Mouse (Mus musculus) heart, embryonic 12.5 days (tissue): ENCODE measurements at regions not wholly inside any gene's neighbourhood (a gene's known extent, or its start where the extent isn't known, plus 50 kb on each side); places are given as distances from the start of the nearest gene placed in this dataset.

ENCODE experiments used
- ATAC-seq: fragments of 200-750 bp; cut with Nextera tagmentation; 2 replicates; pipeline ENCODE4 v1.8.0; 2017; ENCODE audit warnings: moderate TSS enrichment, moderate library complexity; ENCODE audit not compliant: insufficient number of reproducible peaks, low FRiP score
- H3K27ac ChIP-seq: fragments of 300-500 bp; sonication (generic); 2 replicates; pipeline ENCODE4 v1.5.1; 2016; ENCODE audit warnings: mild to moderate bottlenecking, moderate library complexity; ENCODE audit not compliant: poor library complexity, severe bottlenecking
- H3K27me3 ChIP-seq: fragments of 300-500 bp; sonication (generic); replicated peaks from 2 replicates; pipeline ENCODE4 v1.6.1; 2016; ENCODE audit warnings: mild to moderate bottlenecking, moderate library complexity
- H3K36me3 ChIP-seq: fragments of 300-500 bp; sonication (generic); 2 replicates; pipeline ENCODE4 v1.6.1; 2016; ENCODE audit warnings: mild to moderate bottlenecking, moderate library complexity
- H3K4me1 ChIP-seq: fragments of 300-500 bp; sonication (generic); replicated peaks from 2 replicates; pipeline ENCODE4 v1.6.1; 2016; ENCODE audit warnings: mild to moderate bottlenecking
- H3K4me2 ChIP-seq: fragments of 300-500 bp; sonication (generic); 2 replicates; pipeline ENCODE4 v1.6.1; 2016; ENCODE audit warnings: mild to moderate bottlenecking, moderate library complexity
- H3K4me3 ChIP-seq: fragments of 300-500 bp; sonication (generic); 2 replicates; pipeline ENCODE4 v1.5.1; 2016; ENCODE audit warnings: mild to moderate bottlenecking
- H3K9ac ChIP-seq: fragments of 300-500 bp; sonication (generic); 2 replicates; pipeline ENCODE4 v1.6.1; 2016; ENCODE audit warnings: mild to moderate bottlenecking, moderate library complexity
- H3K9me3 ChIP-seq: fragments of 300-500 bp; sonication (generic); replicated peaks from 2 replicates; pipeline ENCODE4 v1.6.1; 2016; ENCODE audit warnings: mild to moderate bottlenecking, moderate library complexity
- WGBS: fragments of 180-500 bp; shearing (Covaris S2); methylation state at CpG from one replicate; pipeline ENCODE4 v1.1.7; 2016; 5-methylcytosine and 5-hydroxymethylcytosine counted together

DNA sequence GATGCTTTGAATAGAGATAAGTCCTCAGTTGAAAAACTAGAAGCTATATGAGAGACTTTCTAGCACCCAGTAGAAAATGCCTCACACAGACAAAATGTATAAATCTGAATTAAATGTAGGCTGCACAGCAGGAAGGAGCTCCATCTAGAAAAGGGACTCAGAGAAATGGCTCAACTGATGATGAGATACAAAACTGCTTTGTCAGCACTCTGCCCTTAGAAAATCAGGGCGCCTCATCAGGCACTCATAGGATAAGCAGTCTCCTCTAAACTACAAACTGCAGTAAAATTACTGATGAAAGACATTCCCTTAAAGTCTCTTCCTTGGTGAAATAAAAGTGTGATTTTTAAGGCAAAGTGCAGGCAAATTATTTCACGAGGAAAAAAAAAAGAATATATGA, 97.9 kb upstream of the Cblb start:
- H3K36me3 ChIP-seq, result no peaks in the 10 kb centered on the region
- 80% methylated on average over 2 of the region's 2 CpGs for WGBS
- no peak overlapping the region for H3K9ac ChIP-seq

DNA sequence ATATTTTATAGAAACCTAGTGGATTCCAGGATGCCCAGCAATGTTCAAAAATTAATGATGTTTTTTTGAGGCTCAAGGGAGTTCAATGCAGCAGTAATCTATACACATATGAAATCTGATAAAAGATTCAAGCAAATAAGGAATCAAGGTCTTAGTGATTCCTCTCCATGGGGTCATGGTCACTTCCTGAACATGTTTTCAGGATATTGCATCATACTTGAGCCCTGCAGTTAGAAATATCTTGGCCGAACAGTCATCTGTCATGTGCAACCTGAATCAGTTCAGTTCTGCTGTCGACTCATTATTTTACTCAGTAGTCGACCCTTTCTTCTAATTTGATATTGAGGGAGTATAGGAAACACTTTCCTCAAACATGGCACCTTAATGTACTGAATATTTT, 97.1 kb upstream of the Cblb start:
- H3K27ac ChIP-seq, result no peak overlapping the region
- WGBS, result 78% methylated on average over 3 of the region's 3 CpGs
- no peak overlapping the region for H3K4me3 ChIP-seq
- H3K9me3 ChIP-seq, result no peaks in the 10 kb centered on the region
- no peak overlapping the region for H3K4me2 ChIP-seq
- no peaks in the 10 kb centered on the region for H3K27me3 ChIP-seq
- H3K36me3 ChIP-seq, result no peaks in the 10 kb centered on the region
- no peaks in the 10 kb centered on the region for H3K4me1 ChIP-seq
- no peak overlapping the region for H3K9ac ChIP-seq
- no peak for ATAC-seq

More for the DNA sequence above, 97.9 kb upstream of the Cblb start:
- H3K4me3 ChIP-seq, result no peak overlapping the region
- H3K27me3 ChIP-seq, result no peaks in the 10 kb centered on the region
- no peaks in the 10 kb centered on the region for H3K4me1 ChIP-seq
- no peak overlapping the region for H3K27ac ChIP-seq
- no peak for ATAC-seq
- no peaks in the 10 kb centered on the region for H3K9me3 ChIP-seq
- H3K4me2 ChIP-seq, result no peak overlapping the region

DNA sequence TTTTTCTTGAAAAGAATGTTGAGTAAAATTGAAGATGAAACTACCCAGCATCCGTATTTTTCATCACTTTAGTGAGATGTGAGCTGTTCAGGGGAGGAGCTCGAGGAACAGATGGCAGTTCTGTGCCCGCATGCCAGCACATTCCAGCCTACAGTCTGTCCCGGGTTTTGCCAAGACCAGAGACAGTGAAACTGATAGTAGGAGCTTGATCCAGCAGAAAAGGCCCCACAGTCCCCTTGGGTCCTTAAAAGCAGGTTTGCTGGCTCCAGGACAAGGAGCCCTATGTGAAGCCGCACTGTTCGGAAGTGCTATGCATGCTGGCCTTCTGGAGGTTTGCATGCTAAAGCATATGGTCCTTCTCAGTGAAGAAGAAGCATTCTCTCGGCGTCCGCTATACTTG, 93.7 kb upstream of the Cblb start:
- Histone ChIP-seq H3K4me3 (no peak overlapping the region), H3K36me3 (no peaks in the 10 kb centered on the region), H3K27ac (no peak overlapping the region), H3K9ac (no peak overlapping the region), H3K9me3 (no peaks in the 10 kb centered on the region), H3K4me1 (no peaks in the 10 kb centered on the region), H3K27me3 (no peaks in the 10 kb centered on the region), H3K4me2 (no peak overlapping the region)
- ATAC-seq, result no peak
- WGBS, result 83% methylated on average over 9 of the region's 9 CpGs

DNA sequence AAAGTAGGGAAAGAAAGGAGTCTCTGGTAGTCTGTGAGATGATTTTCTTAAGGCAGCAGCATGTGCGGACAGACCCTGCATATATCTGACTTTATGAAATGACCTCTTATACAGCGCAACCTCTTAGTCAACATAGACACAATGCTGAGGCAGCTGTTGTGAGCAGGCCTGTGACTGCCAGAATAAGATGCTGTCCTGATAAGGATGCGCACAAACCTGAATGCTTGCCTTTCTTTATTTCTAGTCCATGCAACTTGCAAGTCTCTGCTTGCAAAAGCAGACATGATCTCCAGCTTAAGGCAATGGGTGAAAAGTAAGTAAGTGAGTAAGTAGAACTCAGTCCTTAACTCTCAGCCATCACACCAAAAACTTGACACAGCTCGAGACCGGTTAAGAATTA, 92.0 kb upstream of the Cblb start:
- WGBS, result 89% methylated on average over 5 of the region's 5 CpGs
- Histone ChIP-seq H3K4me1 (no peaks in the 10 kb centered on the region), H3K9ac (no peak overlapping the region), H3K36me3 (no peaks in the 10 kb centered on the region), H3K27me3 (no peaks in the 10 kb centered on the region), H3K27ac (no peak overlapping the region), H3K4me2 (no peak overlapping the region), H3K9me3 (no peaks in the 10 kb centered on the region), H3K4me3 (no peak overlapping the region)
- no peak for ATAC-seq

DNA sequence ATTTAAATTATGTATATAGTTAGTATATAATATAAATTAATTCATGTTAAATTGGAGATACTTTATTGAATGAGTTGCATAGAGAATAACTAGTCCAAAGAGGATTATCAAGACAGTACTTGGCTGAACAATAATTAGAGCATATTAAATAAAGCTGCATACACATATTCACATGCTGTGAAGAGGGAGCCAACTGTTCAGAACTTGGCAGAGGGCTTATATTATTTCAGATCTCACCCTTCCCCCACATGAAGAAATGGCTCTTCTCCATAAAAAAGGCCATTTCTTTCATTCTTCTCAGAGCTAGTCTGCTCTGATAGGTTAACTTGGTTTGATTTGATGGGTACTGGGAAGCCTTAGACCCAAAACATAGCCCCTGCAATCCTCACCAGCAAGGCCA, 90.5 kb upstream of the Cblb start:
- Histone ChIP-seq H3K27ac (no peak overlapping the region), H3K36me3 (no peaks in the 10 kb centered on the region), H3K9me3 (peaks cover 6% of the 10 kb centered on the region), H3K4me1 (no peaks in the 10 kb centered on the region), H3K4me3 (no peak overlapping the region), H3K4me2 (no peak overlapping the region), H3K9ac (no peak overlapping the region), H3K27me3 (no peaks in the 10 kb centered on the region)
- no peak for ATAC-seq

DNA sequence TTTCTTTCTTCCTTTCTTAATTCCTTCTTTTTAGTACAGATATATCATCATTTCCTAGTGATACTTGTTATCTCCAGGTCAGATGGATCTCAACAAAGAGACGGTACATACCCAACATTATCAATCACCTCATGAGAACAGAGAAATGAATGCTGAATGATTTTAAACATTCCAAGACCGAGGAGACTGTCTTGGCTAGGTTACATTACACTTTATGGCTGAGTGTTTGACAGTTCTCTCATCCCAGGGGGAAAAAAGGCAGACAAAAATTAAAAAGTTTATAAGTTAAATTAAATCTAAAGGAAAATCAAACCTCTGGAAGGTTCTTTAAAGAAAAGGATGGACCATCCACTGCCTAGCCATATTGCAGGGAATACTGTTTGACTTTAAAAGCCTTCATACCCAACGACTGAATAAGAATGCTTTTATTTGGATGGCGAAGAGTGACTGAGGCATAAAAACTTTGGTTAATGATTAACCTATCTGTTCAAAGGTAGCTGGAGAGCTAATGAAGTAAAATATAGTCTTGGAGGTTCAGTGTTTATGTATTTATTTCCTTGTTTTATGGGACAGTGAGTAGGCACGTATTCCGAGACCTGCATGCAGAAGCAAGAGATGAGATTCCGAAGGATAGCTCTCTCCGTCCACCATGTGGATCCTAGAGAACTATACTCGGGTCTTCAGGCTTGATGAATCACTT, 88.4 kb upstream of the Cblb start:
- H3K27ac ChIP-seq, result no peak overlapping the region
- H3K27me3 ChIP-seq, result no peaks in the 10 kb centered on the region
- no peaks in the 10 kb centered on the region for H3K36me3 ChIP-seq
- no peak overlapping the region for H3K9ac ChIP-seq
- peaks cover 6% of the 10 kb centered on the region for H3K9me3 ChIP-seq
- ATAC-seq, result no peak
- H3K4me1 ChIP-seq, result no peaks in the 10 kb centered on the region
- no peak overlapping the region for H3K4me2 ChIP-seq
- H3K4me3 ChIP-seq, result no peak overlapping the region
- 83% methylated on average over 9 of the region's 9 CpGs for WGBS

DNA sequence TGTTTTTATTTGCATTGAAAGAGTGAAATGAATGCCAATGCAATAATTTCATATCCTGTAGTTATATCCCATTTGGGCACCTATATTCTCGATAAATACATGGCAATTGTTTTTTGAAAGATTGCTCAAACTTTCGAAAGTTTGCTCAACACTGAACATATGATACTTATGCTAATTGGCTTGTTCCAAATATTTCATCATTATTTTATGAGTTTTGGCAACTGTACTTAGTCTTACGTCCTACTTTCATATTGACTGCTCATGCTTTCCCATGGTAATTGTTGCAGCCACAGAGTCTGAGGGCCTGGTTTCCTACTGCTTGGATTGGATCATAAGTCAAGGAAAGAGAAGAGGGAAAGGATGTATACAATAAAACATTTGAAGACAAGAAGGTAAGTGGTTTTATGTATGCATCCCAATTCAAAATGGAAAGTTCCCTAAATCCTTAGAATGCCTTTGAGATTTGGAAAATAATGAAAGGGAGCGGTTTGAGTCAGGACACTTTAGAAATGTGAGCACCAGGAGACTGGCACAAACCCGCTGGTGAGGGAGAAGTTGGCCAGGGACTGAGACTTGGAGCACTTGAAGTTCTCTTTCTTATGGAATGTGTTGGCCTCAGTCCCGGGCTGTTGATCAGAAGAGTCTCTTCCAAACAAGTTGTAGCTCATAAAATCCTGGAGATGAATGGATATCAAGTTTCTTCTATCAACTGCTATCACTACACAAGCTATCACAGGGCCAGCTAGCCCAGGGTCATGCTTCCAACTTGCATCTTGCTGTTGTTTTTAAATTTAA, 63.8 kb upstream of the Cblb start:
- Histone ChIP-seq H3K4me3 (no peak overlapping the region), H3K4me1 (no peaks in the 10 kb centered on the region)
- WGBS, result 83% methylated on average over 6 of the region's 6 CpGs

More for the DNA sequence above, 63.8 kb upstream of the Cblb start:
- Histone ChIP-seq H3K27me3 (no peaks in the 10 kb centered on the region), H3K9me3 (no peaks in the 10 kb centered on the region), H3K9ac (no peak overlapping the region), H3K36me3 (no peaks in the 10 kb centered on the region), H3K27ac (no peak overlapping the region), H3K4me2 (no peak overlapping the region)
- no peak for ATAC-seq
